Mouse (Mus musculus): ENCODE data around the gene Ppp1r21. TPM values are rescaled to one million over a fixed set of nuclear protein-coding genes. Genes with fewer than 3 reads are reported as not detected.

Ppp1r21 gene
- total RNA-seq, 1 experiment from 2014 or later = 37.2 TPM

DNA sequence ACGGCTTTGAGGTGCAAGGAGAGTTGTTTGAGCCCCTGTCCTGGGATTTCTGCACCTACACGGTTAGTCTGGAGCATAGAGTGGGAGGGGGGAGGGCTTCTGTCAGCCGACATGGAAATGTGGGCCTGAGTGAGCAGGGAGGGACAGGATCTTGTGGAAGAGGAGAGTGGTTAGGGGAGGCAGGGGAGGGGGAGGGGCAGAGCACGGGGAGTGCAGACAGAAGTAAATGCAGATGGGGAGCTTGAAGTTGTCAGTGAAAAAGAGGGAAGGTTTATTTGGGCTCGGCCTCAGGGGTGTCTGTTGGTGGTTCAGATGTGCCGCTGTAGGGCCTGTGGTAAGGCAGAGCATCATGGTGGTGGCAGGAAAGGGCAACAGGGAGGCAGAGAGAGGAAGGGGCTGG lies 22.6 kb downstream of the Ppp1r21 start:
- no peak for ATAC-seq (replicated peaks in 1 of 2; ENCODE audit: insufficient read depth in 1 of 2, low FRiP score in 2 of 2, low TSS enrichment in 1 of 2, low read depth in 1 of 2, poor library complexity in 2 of 2, severe bottlenecking in 2 of 2)

DNA sequence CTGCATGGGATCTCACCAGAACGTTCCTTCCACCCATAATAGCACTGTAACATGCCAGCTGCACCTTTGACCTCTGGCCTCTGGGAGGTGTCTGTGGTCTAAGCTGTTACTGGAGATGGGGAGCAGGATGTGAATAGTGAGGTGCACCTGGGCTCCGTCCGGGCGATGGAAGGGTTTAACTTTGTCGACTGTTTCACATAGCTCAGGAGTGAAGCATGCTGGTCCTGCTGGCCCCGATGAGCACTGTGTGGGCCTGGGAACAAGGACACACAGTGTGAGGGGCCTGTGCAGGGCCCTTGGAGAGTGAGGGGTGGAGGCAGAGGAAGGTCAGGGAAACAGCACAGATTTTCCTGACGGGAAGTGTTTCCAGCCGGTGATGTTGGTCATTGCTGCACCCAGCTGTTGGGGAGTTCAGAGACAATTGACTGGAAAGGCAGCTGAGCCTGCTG lies 23.1 kb downstream of the Ppp1r21 start:
- no peak for ATAC-seq (replicated peaks in 1 of 2; ENCODE audit: insufficient read depth in 1 of 2, low FRiP score in 2 of 2, low TSS enrichment in 1 of 2, low read depth in 1 of 2, poor library complexity in 2 of 2, severe bottlenecking in 2 of 2)

DNA sequence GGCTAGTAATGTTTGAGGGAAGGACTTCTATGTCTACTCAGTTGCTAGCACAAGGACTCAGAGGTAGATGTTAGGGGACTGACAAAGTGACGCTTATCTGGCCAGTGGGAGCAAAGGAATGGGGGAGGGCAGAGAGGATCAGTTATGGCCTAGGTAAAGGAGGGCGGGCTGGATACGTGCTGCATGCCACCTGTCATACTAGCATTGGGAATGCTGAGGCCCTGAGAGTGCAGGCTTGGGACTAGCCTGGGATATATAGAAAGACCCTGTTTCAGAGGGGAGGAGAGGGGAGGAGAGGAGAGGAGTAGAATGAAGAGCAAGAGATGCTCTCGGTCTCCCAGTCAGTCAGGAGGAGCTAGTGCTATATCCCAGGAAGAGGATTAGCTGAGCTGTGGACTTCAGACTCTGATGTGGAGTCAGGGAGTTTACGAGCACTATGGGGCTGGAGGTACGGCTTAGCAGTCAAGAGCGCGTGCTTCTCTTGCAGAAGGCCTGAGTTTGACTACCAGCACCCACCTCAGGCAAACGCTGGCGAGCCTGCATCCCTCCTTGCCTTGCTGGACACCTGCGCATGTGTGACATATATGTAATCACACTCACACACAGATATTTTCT lies 23.7 kb downstream of the Ppp1r21 start:
- ATAC-seq (replicated peaks in 1 of 2; ENCODE audit: insufficient read depth in 1 of 2, low FRiP score in 2 of 2, low TSS enrichment in 1 of 2, low read depth in 1 of 2, poor library complexity in 2 of 2, severe bottlenecking in 2 of 2) = no peak

DNA sequence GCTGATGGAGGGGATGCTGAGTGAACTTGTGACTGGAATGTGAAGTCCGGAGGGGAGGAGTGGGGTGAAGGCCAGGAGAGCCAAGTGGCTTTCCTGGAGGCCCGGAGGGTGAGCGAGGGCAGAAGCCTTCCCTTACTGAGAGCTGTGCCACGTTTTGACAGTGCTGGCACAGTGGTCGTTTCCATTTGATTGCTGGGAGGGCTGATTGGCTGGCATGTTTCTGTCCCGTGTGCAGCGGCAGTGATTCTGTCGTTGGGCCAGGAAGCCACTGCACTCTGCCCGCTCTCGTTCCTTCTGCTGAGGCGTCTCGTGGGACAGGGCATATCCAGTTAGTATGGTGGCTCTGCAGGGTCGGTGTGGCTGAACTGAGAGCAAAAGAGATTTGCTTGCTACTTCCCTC lies 26.3 kb downstream of the Ppp1r21 start:
- no peak for ATAC-seq (replicated peaks in 1 of 2; ENCODE audit: insufficient read depth in 1 of 2, low FRiP score in 2 of 2, low TSS enrichment in 1 of 2, low read depth in 1 of 2, poor library complexity in 2 of 2, severe bottlenecking in 2 of 2)

DNA sequence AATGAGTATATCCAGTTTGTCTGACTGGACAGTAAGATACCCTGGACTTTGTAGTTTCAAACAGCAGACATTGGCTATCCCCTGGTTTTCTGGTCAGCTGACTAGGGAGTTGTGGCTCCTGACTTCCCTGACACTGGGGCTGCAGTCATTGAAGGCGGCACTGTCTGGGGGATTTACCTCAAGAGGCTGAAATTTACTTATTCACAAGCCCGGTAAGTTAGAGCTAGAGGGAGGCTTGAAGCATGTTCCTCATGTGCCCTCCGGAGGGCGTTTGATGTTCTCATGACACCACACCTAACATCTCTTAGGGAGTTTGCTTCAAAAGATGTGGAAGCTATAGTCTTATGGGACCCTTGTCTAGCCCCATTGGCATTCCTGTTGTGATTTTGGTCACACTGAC lies 26.8 kb downstream of the Ppp1r21 start:
- ATAC-seq (replicated peaks in 1 of 2; ENCODE audit: insufficient read depth in 1 of 2, low FRiP score in 2 of 2, low TSS enrichment in 1 of 2, low read depth in 1 of 2, poor library complexity in 2 of 2, severe bottlenecking in 2 of 2) = no peak

DNA sequence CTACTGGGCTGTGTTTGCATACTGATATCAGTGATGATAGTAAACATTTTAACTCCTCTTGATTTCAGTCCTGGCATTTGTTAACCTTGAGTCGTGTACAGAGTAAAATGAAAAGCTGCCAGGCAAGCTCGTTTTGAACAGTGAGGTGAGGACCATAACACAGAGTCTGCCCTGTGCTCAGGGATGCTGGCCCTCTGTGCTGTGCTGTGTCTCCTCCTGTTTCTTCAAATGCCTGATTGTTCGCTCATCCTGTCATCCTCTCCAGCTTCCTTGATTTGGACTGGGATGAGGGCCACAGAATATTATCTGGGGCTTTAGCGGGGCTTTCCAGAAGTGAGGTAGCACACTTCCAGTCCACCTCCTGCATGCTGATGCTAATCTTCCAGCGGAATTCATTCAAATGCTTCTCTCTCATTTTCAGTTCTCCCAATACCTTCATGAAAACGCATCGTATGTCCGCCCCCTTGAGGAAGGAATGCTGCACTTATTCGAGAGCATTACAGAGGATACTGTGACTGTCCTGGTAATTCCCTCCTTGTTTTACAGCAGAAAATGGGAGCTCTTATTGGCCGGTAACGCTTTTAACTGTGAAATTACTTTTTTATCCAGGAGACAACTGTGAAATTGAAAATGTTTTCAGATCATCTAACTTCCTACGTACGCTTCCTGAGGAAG lies 28.4 kb downstream of the Ppp1r21 start:
- ATAC-seq (replicated peaks in 1 of 2; ENCODE audit: insufficient read depth in 1 of 2, low FRiP score in 2 of 2, low TSS enrichment in 1 of 2, low read depth in 1 of 2, poor library complexity in 2 of 2, severe bottlenecking in 2 of 2) = no peak

DNA sequence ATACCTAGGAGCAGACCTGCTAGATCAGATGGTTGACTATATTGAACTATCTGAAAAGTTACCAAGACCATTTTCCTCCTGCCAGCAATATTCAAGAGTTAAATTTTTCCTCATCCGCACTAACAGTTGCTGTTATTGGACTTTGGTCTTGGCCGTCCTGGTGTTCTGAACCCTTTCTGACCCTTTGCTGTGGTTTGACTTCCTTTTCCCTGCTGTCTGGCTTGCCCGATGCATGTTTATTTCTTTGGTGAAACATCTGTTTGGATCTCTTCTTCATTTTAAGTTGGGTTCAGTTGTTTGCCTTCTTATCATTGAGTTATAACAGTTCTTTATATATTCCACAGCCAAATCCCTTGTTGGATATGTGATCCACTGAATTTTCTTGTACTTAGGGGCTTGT lies 33.7 kb downstream of the Ppp1r21 start:
- ATAC-seq (replicated peaks in 1 of 2; ENCODE audit: insufficient read depth in 1 of 2, low FRiP score in 2 of 2, low TSS enrichment in 1 of 2, low read depth in 1 of 2, poor library complexity in 2 of 2, severe bottlenecking in 2 of 2) = no peak

DNA sequence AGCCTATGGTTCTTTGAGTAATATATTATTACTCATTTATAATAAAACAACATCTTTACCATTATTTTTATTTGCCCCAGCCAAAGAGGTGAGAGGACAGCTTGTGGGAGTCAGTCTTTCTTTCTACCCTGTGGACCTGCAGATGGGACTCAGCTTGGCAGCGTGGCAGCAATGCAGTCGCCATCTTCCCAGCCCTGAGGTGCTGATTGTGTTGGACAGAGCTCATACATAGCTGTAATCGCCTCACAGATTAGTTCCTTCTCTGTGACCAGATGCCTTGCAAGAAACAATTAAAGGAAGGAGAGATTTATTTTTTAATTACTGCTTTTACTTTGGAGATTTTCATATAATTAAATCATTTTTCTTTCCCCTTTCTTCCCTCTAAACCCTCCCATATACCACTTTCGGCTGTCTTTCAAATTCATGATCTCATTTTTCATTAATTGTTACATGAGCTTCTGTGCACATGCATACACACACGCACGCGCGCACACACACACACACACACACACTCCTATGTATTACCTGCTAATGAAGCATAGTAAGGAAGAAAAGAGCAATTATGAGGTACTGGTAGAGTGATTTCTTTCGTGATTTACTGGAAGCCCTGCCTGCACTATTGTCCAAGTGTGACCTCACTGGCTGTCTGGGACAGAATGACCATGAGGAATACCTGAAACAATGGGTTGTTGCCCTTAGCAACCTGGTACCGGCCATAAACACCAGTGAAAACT lies 40.1 kb downstream of the Ppp1r21 start:
- ATAC-seq (replicated peaks in 1 of 2; ENCODE audit: insufficient read depth in 1 of 2, low FRiP score in 2 of 2, low TSS enrichment in 1 of 2, low read depth in 1 of 2, poor library complexity in 2 of 2, severe bottlenecking in 2 of 2) = no peak

DNA sequence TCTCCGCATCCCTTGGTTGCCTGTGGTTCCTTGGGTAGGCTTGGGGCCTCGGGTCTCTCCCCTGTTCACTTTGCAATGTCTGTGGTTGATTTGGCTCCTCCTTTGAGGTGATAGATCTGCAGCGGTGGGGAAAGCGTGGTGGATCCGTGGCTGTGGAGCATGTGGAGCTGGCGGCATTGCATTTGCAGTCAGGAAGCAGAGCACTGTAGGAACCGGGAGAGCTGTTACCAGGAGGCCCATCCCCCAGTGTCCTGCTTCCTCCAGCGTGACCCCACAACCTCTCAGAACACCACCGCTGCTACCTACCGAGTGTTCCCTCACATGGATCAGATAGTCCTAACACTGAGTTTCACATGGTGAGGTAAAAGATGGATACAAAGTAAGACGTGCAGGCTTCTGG lies 40.9 kb downstream of the Ppp1r21 start:
- no peak for ATAC-seq (replicated peaks in 1 of 2; ENCODE audit: insufficient read depth in 1 of 2, low FRiP score in 2 of 2, low TSS enrichment in 1 of 2, low read depth in 1 of 2, poor library complexity in 2 of 2, severe bottlenecking in 2 of 2)

DNA sequence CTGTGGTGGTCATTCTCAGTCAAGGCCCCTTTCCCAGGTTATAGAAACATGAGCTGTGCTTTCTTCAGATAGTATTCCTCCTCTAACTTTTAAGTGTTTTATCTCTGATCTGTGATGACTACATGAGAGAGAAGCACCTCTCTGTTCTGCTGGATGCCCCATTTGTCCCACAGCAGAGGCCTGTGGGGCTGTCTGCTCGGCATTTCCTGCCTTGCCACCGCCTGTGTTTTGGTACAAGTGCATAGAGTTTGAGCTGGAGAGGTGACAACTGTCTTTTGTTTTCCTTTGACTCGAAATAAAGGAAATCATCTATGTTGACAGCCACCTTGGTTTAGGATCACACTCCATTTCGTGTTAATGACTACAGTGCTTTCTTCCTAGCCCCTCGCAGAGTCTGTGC lies 44.9 kb downstream of the Ppp1r21 start:
- ATAC-seq (replicated peaks in 1 of 2; ENCODE audit: insufficient read depth in 1 of 2, low FRiP score in 2 of 2, low TSS enrichment in 1 of 2, low read depth in 1 of 2, poor library complexity in 2 of 2, severe bottlenecking in 2 of 2) = no peak

DNA sequence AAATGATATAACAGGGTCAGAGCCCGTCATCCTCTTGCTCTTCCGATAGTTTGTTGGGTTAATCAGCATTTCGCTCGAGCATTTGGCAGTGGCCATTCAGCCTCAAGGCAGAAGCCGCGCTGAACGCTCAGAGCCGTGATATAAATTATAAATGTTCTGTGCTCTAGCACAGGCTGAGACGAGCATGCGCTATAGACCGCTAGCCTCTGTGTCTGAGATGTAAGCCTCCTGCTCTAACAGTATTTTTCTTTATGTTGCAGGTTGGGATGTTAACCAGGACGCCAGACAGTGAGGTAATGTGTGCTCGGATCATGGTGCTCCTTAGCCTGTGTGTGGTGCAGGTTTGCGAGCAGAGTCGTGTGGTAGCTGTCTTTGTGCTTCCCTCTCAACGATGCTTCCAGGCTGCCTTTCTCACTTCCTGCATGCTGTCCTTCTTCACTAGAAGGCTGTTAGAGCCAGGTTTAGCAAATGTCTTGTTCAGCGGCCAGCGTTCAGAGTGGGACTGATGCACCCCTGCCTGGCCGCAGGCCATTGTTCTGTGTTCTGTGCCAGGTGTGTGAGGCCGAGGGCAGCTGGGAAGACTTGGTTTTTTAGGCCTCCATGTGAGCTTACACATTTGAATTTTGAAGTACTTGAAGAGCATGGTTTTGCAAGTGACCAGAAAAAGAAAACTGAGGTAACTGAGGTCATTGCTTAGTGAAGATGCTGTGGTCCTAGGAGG lies 48.8 kb downstream of the Ppp1r21 start:
- no peak for ATAC-seq (replicated peaks in 1 of 2; ENCODE audit: insufficient read depth in 1 of 2, low FRiP score in 2 of 2, low TSS enrichment in 1 of 2, low read depth in 1 of 2, poor library complexity in 2 of 2, severe bottlenecking in 2 of 2)

DNA sequence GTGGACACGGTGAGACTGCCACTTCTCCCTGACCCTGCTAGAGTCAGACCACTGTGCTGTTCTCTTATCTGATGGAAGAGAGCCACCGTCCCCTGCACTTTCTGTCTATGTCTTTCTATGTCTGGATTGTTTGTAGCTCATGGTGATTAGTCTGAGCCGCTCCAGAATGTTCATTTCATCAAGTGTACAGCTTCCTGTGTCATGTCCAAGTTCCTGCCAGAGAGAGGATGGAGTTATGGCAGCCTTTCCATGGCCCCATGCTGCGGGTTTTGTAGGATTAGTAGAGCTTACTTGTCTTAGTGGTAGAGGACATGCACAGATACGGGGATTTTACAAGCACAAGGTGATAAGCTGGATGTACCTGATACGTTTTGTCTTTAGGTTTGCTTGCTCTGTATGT lies 50.6 kb downstream of the Ppp1r21 start:
- ATAC-seq (replicated peaks in 1 of 2; ENCODE audit: insufficient read depth in 1 of 2, low FRiP score in 2 of 2, low TSS enrichment in 1 of 2, low read depth in 1 of 2, poor library complexity in 2 of 2, severe bottlenecking in 2 of 2) = no peak

DNA sequence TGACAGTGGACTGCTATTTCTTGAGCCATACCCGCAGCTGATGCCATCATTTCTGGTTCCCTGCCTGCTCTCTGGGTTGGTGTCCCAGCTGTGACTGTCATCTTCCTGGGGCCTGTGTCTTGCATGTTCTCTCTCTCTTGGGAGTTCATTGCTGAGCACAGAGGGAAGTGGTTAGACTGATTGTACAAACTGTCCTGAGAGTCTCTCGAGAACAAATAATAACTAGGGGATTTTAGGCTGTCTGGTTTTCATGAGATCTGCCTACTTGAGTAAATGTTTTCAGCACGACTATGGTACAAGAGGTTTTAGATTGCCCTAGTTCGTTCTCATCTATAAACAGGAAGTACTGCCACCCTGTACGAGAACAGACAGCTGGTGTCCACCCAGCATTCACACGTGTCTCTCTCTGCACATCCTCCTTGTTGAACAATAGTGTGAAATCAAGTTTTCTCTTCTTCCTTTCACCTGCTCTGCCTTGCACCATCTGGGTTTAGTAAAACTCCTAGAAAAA lies 51.6 kb downstream of the Ppp1r21 start:
- ATAC-seq (replicated peaks in 1 of 2; ENCODE audit: insufficient read depth in 1 of 2, low FRiP score in 2 of 2, low TSS enrichment in 1 of 2, low read depth in 1 of 2, poor library complexity in 2 of 2, severe bottlenecking in 2 of 2) = no peak

DNA sequence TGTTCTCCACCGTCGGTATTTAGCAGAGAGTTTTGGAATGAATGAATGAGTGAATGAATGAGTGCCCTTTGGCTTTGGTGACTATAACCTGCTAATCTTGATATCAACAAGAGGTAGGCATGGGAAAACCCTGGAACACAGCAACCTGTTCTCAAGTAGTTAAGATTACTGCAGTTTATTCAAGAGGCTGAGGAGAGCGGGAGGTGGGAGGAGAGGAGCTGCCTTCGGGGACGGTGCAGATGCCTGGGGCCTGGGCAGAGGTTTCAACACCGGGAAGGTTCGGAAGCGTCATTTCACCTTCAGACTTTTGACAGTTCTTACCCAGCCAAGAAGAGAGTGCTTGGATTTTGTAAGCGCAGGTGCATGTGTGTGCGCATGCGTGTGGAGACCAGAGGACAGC lies 53.1 kb downstream of the Ppp1r21 start:
- ATAC-seq (replicated peaks in 1 of 2; ENCODE audit: insufficient read depth in 1 of 2, low FRiP score in 2 of 2, low TSS enrichment in 1 of 2, low read depth in 1 of 2, poor library complexity in 2 of 2, severe bottlenecking in 2 of 2) = no peak

DNA sequence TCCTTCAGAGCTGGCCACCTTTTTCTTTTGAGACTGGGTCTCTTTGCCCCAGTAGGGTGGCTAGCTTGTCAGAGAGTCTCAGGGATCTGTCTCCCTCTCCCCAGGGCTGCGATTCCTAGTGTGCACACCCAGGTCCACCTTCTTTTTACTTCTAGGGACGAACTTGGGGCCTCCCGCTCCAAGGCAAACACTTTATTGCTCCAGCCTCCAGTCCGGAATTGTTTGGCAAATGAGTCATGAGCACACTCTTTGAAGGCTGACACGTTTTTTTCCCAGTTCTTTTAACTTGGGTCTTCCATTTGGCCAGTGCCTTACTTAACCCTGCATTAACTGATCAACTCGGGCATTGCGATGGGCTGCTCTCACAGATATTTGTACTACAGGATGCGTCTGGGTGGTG lies 53.5 kb downstream of the Ppp1r21 start:
- no peak for ATAC-seq (replicated peaks in 1 of 2; ENCODE audit: insufficient read depth in 1 of 2, low FRiP score in 2 of 2, low TSS enrichment in 1 of 2, low read depth in 1 of 2, poor library complexity in 2 of 2, severe bottlenecking in 2 of 2)

DNA sequence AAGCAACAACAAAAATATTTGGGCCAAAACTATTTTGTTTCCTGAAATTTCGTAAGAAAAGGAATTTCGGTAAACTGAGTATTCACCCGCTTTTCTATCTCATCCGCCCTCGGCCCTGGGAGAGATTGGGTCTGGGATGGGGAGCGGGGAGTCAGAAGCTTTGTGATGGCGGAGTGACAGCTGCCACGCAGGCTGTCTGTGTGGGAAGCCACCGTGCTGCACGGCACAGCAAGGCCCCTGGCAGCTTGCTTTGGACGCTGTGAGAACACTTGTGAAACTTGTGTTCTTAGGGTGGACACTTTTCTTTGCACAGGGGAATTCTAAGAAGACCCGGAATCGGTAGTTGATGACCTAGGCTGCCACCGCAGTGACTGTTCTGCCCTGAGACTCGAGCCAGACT lies 57.5 kb downstream of the Ppp1r21 start:
- ATAC-seq (replicated peaks in 1 of 2; ENCODE audit: insufficient read depth in 1 of 2, low FRiP score in 2 of 2, low TSS enrichment in 1 of 2, low read depth in 1 of 2, poor library complexity in 2 of 2, severe bottlenecking in 2 of 2) = no peak

DNA sequence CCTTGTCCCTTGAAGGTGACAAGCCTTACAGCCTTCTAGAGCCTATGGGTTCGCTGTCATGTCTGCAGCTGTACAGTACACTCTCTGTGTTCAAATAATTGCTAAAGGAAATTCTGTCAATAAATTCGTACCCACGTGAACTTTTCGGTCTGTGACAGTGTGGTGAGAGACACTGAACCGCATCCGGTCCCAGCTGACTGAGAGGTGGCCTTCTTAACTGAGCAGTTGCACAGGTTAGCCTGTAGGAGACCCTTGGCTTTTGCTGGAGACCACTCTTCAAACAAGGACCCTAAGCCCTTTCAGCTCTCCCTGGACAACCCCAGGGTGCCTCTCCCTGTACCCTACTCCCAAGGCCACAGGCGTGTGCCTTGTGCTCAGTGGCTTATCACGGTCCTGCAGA lies 58.3 kb downstream of the Ppp1r21 start:
- ATAC-seq (replicated peaks in 1 of 2; ENCODE audit: insufficient read depth in 1 of 2, low FRiP score in 2 of 2, low TSS enrichment in 1 of 2, low read depth in 1 of 2, poor library complexity in 2 of 2, severe bottlenecking in 2 of 2) = no peak

DNA sequence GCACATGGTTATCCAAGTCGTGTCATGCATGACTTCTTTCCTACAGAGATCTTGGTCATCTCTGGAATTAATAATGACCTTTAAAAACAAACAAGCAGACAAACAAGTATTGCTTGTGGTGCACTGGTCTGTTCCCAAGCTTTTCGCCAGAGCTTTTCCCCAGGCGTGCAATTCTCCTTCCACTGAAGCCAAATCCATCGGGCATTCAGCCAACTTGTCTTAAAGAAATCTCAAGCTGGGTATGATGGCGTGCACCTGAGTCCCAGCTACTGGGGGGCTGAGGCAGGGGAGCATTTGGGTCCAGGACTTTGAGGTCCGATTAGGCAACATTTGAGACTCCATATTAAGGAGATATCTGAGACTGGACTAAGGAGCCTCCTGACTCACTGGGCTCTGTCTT lies 60.3 kb downstream of the Ppp1r21 start:
- ATAC-seq (replicated peaks in 1 of 2; ENCODE audit: insufficient read depth in 1 of 2, low FRiP score in 2 of 2, low TSS enrichment in 1 of 2, low read depth in 1 of 2, poor library complexity in 2 of 2, severe bottlenecking in 2 of 2) = 0 out of 4 replicates have a peak, but pooled peaks of 1 of the 2 experiments have one; percentile 17

All from hematopoietic stem cell, adult 5-6 weeks (primary cell).